Mouse (Mus musculus) frontal cortex, postnatal 14 days (tissue): Measurements from ENCODE around the gene Plekho1.

Experiments used
- DNase-seq, 2 experiments: peaks; one replicate each; pipeline ENCODE4 v3.0.0; 2022; ENCODE audit warnings: low spot score in 2 of 2

The Plekho1 gene

DNA sequence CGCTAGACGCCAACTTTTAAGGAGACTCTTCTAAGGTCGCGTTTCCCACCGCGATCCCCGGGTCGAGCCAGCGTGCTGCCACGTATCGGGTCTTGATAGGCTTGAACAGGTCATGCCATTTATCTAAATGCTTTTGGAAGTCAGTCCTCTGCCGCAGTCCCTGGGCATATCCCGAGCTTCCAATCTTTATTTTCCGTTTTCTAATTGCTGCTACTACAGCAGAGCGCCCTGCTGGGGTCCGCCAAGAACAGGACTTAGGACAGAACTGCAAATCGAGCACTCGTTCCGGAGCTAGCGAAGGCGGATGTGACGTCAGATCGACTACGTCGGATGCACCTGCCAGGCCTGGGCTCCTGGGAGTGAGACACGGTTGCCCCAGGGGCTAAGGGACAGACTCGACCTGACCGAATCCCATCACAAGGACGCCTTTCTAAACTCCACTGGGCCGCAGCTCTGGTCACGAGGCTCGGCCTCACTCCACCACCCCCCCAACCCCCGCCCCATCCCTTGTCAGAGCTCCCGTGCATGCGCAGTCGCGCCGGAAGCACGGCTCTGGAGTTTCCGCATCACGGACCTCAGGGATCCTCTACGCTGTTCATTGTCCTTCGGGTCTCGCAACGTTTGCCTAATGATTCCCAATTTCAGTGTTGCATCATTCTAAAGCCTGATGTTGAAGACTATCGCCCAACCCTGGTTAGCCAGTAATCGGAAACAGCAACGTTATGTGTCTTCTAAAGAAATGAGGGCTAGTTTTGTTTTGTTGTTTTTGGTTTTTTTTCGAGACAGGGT lies 44.8 kb downstream of the Plekho1 start:
- DNase-seq: peak; percentile 83 to 87

DNA sequence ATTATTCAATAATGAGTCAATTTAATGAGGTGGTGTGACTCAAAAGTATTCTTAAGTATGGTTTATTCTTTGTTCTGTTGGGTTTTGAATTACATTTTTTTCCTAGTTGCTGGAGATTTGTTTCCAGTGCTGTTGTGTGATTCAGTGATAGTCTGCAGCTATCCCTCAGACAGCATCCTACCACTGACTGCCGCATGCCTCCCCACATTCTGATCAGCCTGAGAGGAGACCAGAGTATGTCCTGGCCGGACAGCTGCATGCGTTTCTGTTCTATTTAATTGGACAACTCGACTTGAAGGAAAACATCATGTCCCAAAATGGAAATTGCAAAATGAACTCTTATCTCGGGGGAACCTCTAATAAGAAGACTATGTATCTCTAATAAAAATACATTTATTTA lies 47.5 kb downstream of the Plekho1 start:
- DNase-seq: no peak

DNA sequence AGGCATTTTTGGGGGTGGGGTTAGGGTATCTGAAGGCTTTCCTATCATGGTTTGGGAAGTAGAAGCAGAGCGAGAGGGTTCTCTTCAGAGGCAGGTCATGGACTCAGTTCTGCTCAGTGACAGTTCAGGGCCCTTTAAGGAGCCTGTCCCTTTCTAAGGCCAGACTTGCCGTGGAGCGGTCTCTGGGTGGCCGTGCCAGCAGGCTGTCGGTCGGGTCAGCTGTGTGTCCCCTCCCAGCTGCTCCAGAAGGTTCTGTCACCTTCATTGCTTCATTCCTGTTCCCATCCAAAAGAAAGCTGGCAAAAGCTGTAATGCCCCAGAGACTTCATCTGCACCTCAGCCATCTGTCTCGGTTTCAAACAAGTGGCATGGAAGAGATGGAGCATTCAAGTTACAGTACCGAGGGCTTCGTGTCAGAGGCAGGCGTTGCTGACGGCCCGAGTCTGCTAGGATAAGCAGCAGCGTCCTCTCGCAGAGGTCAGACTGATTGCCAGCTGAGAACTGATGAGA lies 50.0 kb downstream of the Plekho1 start:
- DNase-seq: no peak

DNA sequence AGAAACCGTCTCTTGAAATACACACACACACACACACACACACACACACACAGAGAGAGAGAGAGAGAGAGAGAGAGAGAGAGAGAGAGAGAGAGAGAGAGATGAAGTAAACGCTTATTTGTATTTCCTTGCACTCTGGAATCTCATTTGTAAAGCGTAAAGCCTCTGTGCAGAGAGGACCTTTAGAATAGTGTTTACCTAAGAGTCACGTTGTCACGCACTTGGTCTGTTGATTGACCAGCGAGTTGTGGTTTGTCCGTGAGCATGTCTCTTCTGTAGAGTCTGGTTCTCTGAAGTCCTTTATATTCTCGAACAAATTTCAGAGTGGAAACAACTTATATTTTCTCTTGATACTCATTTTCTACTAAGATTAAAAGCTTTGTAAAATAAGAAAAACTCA lies 51.1 kb downstream of the Plekho1 start:
- no peak for DNase-seq

DNA sequence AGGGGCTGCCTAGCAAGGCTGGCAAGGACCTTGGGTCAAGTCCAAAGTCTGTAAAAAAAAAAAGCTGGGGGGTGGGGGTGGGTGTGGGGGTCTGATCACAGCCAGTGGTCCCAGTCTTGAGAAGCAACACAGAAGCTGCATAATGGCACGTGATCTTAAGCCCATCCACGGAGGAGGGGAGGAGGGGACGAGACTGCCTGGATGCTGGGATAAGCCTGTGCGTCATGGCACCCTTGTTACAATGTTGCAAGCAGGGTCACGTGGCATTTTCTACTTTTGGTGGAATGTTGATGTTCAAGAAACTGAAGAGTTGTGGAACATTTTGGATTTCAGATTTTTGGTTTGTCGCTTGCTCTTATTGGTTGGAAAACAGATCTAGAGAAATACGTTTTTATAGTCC lies 52.6 kb downstream of the Plekho1 start:
- no peak for DNase-seq

DNA sequence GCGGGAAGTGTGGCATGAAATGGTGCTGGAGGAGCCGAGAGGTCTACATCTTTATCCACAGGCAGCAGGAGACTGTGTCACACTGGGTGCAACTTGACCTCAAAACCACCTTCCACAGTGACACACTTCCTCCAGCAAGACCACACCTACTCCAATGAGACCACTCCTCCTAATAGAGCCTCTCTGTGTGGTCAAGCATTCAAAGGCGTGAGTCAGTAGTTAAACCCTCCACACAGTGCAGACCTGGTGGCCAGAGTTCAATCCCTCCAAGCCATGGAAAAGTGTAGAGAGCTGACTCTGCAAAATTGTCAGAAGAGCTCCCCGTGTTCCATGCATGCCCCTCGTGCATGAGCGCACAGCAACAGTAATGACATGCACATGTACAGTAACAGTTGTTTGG lies 53.1 kb downstream of the Plekho1 start:
- no peak for DNase-seq

DNA sequence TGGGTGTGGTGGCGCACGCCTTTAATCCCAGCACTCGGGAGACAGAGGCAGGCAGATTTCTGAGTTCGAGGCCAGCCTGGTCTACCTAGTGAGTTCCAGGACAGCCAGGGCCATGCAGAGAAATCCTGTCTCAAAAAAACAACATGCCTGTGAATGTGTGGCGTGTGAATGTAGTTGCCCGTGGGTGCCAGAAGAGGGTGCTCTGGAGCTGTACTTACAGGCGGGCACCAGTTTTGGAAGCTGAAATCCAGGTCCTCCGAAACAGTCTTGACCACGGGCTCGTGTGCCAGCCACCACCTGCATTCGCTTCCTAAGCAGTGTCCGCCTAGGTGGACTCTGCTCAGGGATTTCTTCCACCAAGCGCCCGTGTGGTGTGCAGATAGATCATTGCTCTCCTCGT lies 57.0 kb downstream of the Plekho1 start:
- DNase-seq: no peak
